Mouse (Mus musculus): ENCODE results near the gene Olfr736.

Olfr736 gene

DNA sequence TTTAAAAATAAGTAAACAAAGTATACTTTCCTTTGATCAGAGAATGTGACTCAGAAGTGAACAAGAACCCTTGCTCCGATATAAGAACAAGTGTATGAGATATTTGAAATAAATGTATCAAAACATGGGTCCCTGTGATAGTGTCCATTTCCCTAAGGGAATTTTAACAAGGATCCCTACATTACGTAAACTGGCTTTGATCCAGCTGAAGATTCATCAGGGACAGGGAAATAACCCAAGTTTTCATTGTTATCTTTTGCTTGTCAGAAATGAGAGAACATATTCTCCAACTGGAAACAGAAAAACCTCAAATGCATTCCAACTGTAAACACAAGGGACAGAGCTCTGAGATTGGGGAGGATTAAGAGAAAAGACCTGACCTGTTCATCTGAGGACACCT, at the start of gene Olfr736:
TSS of gene Olfr736 (plus strand) at position 301 of the 400 bp plus-strand sequence.
- no peak for DNase-seq

DNA sequence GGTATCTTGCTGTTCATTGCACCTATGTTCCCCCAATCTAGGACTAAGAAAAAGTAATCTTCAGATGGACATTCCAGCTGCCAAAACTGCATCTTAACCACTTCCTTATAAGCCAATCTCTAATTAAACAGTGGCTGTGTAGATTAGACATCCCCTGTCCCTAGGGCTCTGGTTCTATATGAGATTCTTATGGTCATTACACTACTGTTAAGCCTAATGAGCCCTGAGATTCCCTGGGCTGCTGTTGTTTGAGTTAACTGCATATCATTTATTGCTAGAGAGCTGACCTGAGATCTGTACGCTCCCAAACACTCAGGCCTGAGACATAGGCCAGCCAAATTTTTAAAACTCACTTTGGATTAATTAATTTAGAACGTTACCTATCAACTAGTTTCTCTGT, 32.2 kb upstream of the Olfr736 start, which contains the start of gene Olfr735:
TSS of gene Olfr735 (minus strand) at position 77 of the 400 bp plus-strand sequence.
- no peak for DNase-seq

DNA sequence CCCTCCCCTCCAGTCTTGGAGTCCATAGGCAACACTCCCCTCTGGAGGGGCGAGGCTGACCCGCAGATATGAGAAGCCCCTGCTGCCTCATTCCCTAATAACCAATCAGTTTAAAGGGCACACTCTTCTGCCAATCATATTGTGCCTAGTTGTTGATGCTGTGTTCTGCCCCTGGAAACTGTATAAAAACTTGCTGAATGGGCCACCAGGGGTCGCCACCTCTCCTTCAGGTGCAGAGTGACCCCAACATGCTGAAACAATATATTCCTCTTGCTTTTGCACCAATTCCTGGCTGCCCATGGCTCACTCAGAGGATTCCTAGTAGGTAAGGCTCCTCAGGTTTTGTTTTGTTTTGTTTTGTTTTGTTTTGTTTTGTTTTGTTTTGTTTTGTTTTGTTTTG, 28.5 kb upstream of the Olfr736 start:
- no peak for DNase-seq

DNA sequence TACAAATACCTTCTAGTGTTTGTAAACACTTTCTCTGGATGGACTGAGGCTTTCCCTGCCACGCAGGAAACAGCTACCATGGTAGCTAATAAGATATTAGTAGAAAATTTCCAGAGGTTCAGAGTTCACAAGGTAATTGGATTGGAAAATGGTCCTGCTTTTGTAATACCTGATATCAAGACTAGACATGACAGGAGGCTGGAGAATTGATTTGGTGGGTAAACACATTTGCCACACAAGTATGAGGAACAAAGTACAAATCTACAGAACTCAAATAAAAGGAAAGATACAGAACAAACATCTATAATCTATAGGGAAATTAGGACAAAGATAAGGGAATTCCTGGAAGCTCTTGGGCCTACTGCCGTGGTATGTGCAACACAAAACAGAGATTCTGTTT, 24.2 kb upstream of the Olfr736 start:
- DNase-seq, result no peak

DNA sequence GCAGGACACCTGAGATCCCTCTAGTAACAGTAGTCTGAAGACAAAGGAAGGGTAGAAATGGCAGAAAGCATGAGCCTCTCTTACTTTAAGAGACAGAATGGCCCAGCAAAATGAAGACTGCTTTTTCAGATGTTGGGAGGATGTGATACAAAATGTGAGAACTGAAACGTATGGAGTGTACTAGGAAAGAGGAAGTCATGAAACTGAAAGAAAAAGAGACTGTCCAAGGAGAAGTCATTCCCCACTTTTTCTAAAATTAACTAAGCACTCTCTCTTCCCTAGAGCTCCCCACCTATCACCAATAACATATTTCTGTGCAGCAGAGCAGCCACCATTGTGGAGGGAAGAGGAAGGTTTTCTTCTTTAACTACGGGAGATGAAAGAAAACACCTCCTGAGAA, 23.4 kb upstream of the Olfr736 start, which contains the start of gene Tlr11:
TSS of gene Tlr11 (plus strand) at position 322 of the 400 bp plus-strand sequence.
- DNase-seq, result no peak

DNA sequence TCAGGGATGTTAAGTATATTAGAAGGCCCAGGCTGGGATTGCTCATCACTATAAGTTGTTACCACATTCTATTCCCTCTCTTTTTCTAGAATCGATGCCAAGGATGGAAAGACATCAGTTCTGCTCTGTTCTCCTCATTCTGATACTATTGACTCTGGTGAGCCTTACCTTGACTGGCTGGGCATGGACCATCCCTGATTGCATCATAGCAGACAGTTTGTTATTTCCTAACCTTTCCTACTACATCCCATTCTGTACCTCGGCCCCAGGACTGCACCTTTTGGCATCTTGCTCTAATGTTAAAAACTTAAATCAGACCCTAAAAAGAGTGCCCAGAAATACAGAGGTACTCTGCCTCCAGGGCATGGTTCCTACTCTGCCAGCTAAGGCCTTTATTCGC, 20.5 kb upstream of the Olfr736 start:
- no peak for DNase-seq

DNA sequence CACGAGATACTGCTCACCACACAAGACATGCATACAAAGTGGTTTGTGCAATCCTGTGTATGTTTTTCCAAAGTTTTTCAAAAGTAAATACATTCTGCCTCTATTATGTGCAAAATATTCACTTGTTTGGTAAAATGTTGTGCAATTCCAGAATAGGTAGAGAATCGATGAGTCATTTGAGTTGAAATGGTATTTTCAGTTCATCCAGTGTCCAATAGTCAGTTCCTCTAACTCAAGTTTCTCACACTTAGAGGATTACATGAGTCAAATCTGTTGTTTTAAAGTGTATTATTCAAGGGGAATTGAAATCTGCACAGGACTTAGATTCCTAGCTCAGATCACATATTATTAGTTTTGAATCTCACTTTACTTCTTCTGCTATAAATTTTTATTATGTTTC, 17.4 kb upstream of the Olfr736 start:
- no peak for DNase-seq

DNA sequence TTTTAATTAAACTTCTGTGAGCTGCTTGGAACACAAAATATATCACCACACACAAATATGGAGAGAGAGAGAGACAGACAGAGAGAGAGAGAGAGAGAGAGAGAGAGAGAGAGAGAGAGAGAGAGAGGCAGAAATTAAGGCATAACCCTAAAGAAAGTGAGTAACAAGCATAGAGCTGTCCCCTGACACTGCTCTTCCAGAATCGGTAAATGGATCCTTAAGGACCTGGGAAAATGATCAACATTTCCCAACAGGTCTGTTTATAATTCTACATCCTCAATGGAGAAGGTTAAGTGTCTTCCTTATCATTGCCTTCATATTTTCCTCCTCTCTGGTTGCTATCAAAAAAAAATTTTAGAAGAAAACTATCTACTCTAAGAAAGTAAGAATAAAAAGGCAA, 26.3 kb downstream of the Olfr736 start, which contains the start of gene Olfr738:
TSS of gene Olfr738 (plus strand) at position 301 of the 400 bp plus-strand sequence.
- DNase-seq, result no peak

DNA sequence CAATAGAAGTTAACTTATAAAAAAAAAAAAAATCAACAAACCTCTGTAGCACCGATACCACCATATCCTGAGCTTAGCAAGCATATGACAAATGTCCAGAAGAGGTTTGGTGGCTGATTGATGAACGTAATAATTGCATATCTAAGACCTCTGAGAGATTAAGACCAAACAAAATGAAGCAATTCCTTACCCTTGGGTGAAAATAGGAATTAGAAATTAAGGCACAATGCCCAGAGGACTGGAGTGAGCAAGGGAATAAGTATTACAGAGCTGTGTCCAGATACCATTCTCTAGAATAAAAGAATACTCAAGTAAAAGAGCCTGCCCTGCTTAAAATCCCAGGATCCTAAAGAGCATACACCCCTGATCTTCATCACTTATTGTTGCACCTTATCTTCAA, 37.4 kb downstream of the Olfr736 start, which contains the start of gene Olfr739:
TSS of gene Olfr739 (plus strand) at position 301 of the 400 bp plus-strand sequence.
- no peak for DNase-seq

Measured in cerebellum, adult 11-12 months (tissue).